Mouse (Mus musculus): ENCODE data around the gene Ctnna3. TPM values are rescaled to one million over a fixed set of nuclear protein-coding genes. Genes with fewer than 3 reads are reported as not detected.
"Not testable (repeated sequence)": the region's sequence is repeated elsewhere in the genome, so short reads cannot be mapped to it uniquely, and the experiment has no call there.

The Ctnna3 gene
- polyA plus RNA-seq, 1 experiment = 0.70 TPM

GRCm38 (mm10) chr10:64735692-64736091 lies 1305.8 kb downstream of the Ctnna3 start:
- DNase-seq (ENCODE audit: extremely low spot score in 1 of 2, low spot score in 1 of 2) = no peak

GRCm38 (mm10) chr10:64736616-64737015 lies 1306.7 kb downstream of the Ctnna3 start:
- DNase-seq (ENCODE audit: extremely low spot score in 1 of 2, low spot score in 1 of 2) = no peak

GRCm38 (mm10) chr10:64741721-64742120 lies 1311.8 kb downstream of the Ctnna3 start:
- DNase-seq (ENCODE audit: extremely low spot score in 1 of 2, low spot score in 1 of 2) = not testable (repeated sequence)

- DNase-seq (ENCODE audit: extremely low spot score in 1 of 2, low spot score in 1 of 2) = not testable (repeated sequence)
Measured at GRCm38 (mm10) chr10:64744099-64744498, 1314.2 kb downstream of the Ctnna3 start.

- no peak for DNase-seq (ENCODE audit: extremely low spot score in 1 of 2, low spot score in 1 of 2)
Measured at GRCm38 (mm10) chr10:64748651-64749050, 1318.8 kb downstream of the Ctnna3 start.

- peak; percentile 14 to 71 for DNase-seq (ENCODE audit: extremely low spot score in 1 of 2, low spot score in 1 of 2)
Measured at GRCm38 (mm10) chr10:64750791-64751190, 1320.9 kb downstream of the Ctnna3 start.

GRCm38 (mm10) chr10:64836315-64836714 lies 1406.4 kb downstream of the Ctnna3 start:
- DNase-seq (ENCODE audit: extremely low spot score in 1 of 2, low spot score in 1 of 2) = no peak

- peak in 1 of 2 experiments; percentile 18 for DNase-seq (ENCODE audit: extremely low spot score in 1 of 2, low spot score in 1 of 2)
Measured at GRCm38 (mm10) chr10:64861439-64861838, 1431.5 kb downstream of the Ctnna3 start.

GRCm38 (mm10) chr10:64870888-64871287 lies 1441.0 kb downstream of the Ctnna3 start:
- DNase-seq (ENCODE audit: extremely low spot score in 1 of 2, low spot score in 1 of 2) = no peak

GRCm38 (mm10) chr10:64876506-64876905 lies 1446.6 kb downstream of the Ctnna3 start:
- DNase-seq (ENCODE audit: extremely low spot score in 1 of 2, low spot score in 1 of 2) = no peak

GRCm38 (mm10) chr10:64879860-64880259 lies 1450.0 kb downstream of the Ctnna3 start:
- DNase-seq (ENCODE audit: extremely low spot score in 1 of 2, low spot score in 1 of 2) = no peak

GRCm38 (mm10) chr10:64886946-64887345 lies 1457.0 kb downstream of the Ctnna3 start:
- no peak for DNase-seq (ENCODE audit: extremely low spot score in 1 of 2, low spot score in 1 of 2)

- no peak for DNase-seq (ENCODE audit: extremely low spot score in 1 of 2, low spot score in 1 of 2)
Measured at GRCm38 (mm10) chr10:64892458-64892857, 1462.6 kb downstream of the Ctnna3 start.

GRCm38 (mm10) chr10:64898739-64899138 lies 1468.8 kb downstream of the Ctnna3 start:
- no peak for DNase-seq (ENCODE audit: extremely low spot score in 1 of 2, low spot score in 1 of 2)

- DNase-seq (ENCODE audit: extremely low spot score in 1 of 2, low spot score in 1 of 2) = no peak
Measured at GRCm38 (mm10) chr10:64901726-64902125, 1471.8 kb downstream of the Ctnna3 start.

GRCm38 (mm10) chr10:64940975-64941374 lies 1511.1 kb downstream of the Ctnna3 start:
- no peak for DNase-seq (ENCODE audit: extremely low spot score in 1 of 2, low spot score in 1 of 2)

GRCm38 (mm10) chr10:64958391-64958790 lies 1528.5 kb downstream of the Ctnna3 start:
- no peak for DNase-seq (ENCODE audit: extremely low spot score in 1 of 2, low spot score in 1 of 2)

GRCm38 (mm10) chr10:64992871-64993270 lies 1563.0 kb downstream of the Ctnna3 start:
- peak in 1 of 2 experiments; percentile 5 for DNase-seq (ENCODE audit: extremely low spot score in 1 of 2, low spot score in 1 of 2)

GRCm38 (mm10) chr10:65013525-65013924 lies 1583.6 kb downstream of the Ctnna3 start:
- no peak for DNase-seq (ENCODE audit: extremely low spot score in 1 of 2, low spot score in 1 of 2)

- no peak for DNase-seq (ENCODE audit: extremely low spot score in 1 of 2, low spot score in 1 of 2)
Measured at GRCm38 (mm10) chr10:65022667-65023066, 1592.8 kb downstream of the Ctnna3 start.

GRCm38 (mm10) chr10:65033516-65033915 lies 1603.6 kb downstream of the Ctnna3 start:
- not testable (repeated sequence) for DNase-seq (ENCODE audit: extremely low spot score in 1 of 2, low spot score in 1 of 2)
